Mouse (Mus musculus): Measurements from ENCODE around the gene Sorbs2. TPM values are rescaled to one million over a fixed set of nuclear protein-coding genes. Genes with fewer than 3 reads are reported as not detected.

The Sorbs2 gene
- polyA plus RNA-seq, 1 experiment from 2014 or later, result 72.8 TPM

- WGBS, result 62% methylated on average over 12 of the region's 12 CpGs
- DNase-seq (ENCODE audit: low spot score) (peak; percentile 68), ATAC-seq (peak; percentile 54)
- no peak overlapping the region for H3K4me2 ChIP-seq (ENCODE audit: low read length)
- no peaks in the 10 kb centered on the region for H3K27me3 ChIP-seq (replicated peaks; ENCODE audit: control insufficient read depth, insufficient read depth, low read length)
- H3K36me3 ChIP-seq (ENCODE audit: control insufficient read depth, insufficient read depth, low read length), result peaks cover 6% of the 10 kb centered on the region; the same call in 1 of the 2 replicates
- H3K4me3 ChIP-seq (ENCODE audit: low read depth, low read length), result no peak overlapping the region
- no peak overlapping the region for H3K9ac ChIP-seq (ENCODE audit: low read length)
- peak overlapping the region; percentile 35; the same call in 1 of the 2 replicates for H3K27ac ChIP-seq (ENCODE audit: low read depth, low read length)
- H3K4me1 ChIP-seq (ENCODE audit: control insufficient read depth, insufficient read depth, low read length), result no peaks in the 10 kb centered on the region
- H3K9me3 ChIP-seq (replicated peaks; ENCODE audit: control insufficient read depth, low read length), result no peaks in the 10 kb centered on the region
Observed at GRCm38 (mm10) chr8:45751512-45752502, 244.2 kb downstream of the Sorbs2 start.

- DNase-seq (ENCODE audit: low spot score), result peak; percentile 75
- Histone ChIP-seq H3K9me3 (replicated peaks; ENCODE audit: control insufficient read depth, low read length) (no peaks in the 10 kb centered on the region), H3K4me1 (ENCODE audit: control insufficient read depth, insufficient read depth, low read length) (no peaks in the 10 kb centered on the region)
Observed at GRCm38 (mm10) chr8:45755482-45755881, 247.9 kb downstream of the Sorbs2 start.

DNA sequence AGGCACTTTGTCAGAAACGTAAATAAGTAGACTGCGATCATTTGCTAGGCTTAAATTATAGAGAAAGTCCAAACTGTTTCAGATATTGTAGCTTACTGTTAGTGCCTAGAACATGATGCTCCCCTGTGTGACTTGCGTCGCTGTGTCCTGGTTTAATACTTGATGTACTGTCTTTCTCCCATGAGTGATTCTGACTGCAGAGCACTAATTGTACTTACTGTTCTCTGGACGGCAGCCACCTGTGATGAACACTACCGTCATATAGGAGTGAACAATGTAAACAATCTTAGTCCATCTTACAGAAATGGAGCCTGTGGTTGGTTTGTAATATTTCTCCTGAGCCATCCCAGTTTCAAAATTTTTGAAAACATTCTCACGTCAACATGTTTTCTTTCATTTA, 248.4 kb downstream of the Sorbs2 start:
- Histone ChIP-seq H3K9ac (ENCODE audit: low read length) (no peak overlapping the region), H3K36me3 (ENCODE audit: control insufficient read depth, insufficient read depth, low read length) (peaks cover 20% of the 10 kb centered on the region), H3K4me2 (ENCODE audit: low read length) (no peak overlapping the region), H3K27ac (ENCODE audit: low read depth, low read length) (peak overlapping the region; percentile 60; the same call in 1 of the 2 replicates), H3K4me3 (ENCODE audit: low read depth, low read length) (no peak overlapping the region), H3K4me1 (ENCODE audit: control insufficient read depth, insufficient read depth, low read length) (no peaks in the 10 kb centered on the region), H3K27me3 (replicated peaks; ENCODE audit: control insufficient read depth, insufficient read depth, low read length) (no peaks in the 10 kb centered on the region), H3K9me3 (replicated peaks; ENCODE audit: control insufficient read depth, low read length) (no peaks in the 10 kb centered on the region)
- no peak for DNase-seq (ENCODE audit: low spot score)
- WGBS, result 76% methylated on average over 7 of the region's 7 CpGs
- ATAC-seq, result 0 out of 2 replicates have a peak, but pooled peaks have one; percentile 13

More at GRCm38 (mm10) chr8:45755482-45755881, 247.9 kb downstream of the Sorbs2 start:
- WGBS, result 65% methylated on average over 9 of the region's 9 CpGs
- H3K4me3 ChIP-seq (ENCODE audit: low read depth, low read length), result no peak overlapping the region
- H3K36me3 ChIP-seq (ENCODE audit: control insufficient read depth, insufficient read depth, low read length), result peaks cover 17% of the 10 kb centered on the region
- no peak overlapping the region for H3K9ac ChIP-seq (ENCODE audit: low read length)
- no peak overlapping the region for H3K4me2 ChIP-seq (ENCODE audit: low read length)
- peak overlapping the region; percentile 60 for H3K27ac ChIP-seq (ENCODE audit: low read depth, low read length)
- peak; percentile 79 for ATAC-seq
- no peaks in the 10 kb centered on the region for H3K27me3 ChIP-seq (replicated peaks; ENCODE audit: control insufficient read depth, insufficient read depth, low read length)

DNA sequence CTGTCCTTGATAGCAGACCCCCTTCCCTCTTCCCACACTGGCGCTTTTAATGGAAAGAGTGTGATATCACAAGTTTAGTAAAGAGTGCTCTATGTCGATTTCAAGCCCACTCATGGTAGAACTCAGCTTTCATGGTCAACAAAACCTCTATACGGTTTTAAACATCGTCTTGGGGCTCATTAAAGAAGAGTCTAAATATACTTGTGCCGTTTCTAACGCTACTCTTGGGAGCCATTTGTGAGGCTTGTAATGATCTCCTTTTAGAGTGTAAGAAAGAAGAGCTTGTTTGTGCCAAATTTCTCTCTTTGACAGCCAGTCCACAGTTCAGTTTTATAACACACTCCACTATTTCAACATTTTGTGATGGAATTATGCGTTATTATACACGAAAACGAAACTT, 253.0 kb downstream of the Sorbs2 start:
- DNase-seq (ENCODE audit: low spot score), result no peak
- no peak for ATAC-seq
- H3K4me2 ChIP-seq (ENCODE audit: low read length), result no peak overlapping the region
- H3K4me3 ChIP-seq (ENCODE audit: low read depth, low read length), result no peak overlapping the region
- no peaks in the 10 kb centered on the region for H3K9me3 ChIP-seq (replicated peaks; ENCODE audit: control insufficient read depth, low read length)
- 90% methylated on average over 9 of the region's 9 CpGs for WGBS
- no peak overlapping the region for H3K9ac ChIP-seq (ENCODE audit: low read length)
- peaks cover 4% of the 10 kb centered on the region for H3K4me1 ChIP-seq (ENCODE audit: control insufficient read depth, insufficient read depth, low read length)
- H3K36me3 ChIP-seq (ENCODE audit: control insufficient read depth, insufficient read depth, low read length), result peaks cover 32% of the 10 kb centered on the region
- no peak overlapping the region for H3K27ac ChIP-seq (ENCODE audit: low read depth, low read length)
- no peaks in the 10 kb centered on the region for H3K27me3 ChIP-seq (replicated peaks; ENCODE audit: control insufficient read depth, insufficient read depth, low read length)

DNA sequence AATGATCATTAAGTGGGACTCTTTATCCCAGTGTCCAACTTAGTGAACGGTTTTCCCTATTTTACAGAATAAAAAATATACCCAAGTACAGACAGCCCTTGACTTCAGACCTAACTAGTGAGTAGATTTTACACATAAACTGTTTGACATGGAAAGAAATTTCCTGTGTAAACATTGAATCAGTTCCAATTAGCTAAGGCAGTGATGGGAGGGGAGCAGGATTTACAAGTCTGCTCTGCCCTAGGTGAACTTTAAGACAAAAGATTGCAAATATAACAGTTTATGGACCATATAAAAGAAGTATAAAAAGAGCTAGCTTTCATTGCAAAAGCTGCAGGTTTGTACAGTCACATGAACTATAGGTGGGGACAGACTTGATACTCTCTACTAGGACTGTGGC, 253.5 kb downstream of the Sorbs2 start:
- H3K4me3 ChIP-seq (ENCODE audit: low read depth, low read length), result no peak overlapping the region
- no peak overlapping the region for H3K9ac ChIP-seq (ENCODE audit: low read length)
- DNase-seq (ENCODE audit: low spot score) (no peak), ATAC-seq (no peak)
- H3K4me2 ChIP-seq (ENCODE audit: low read length), result no peak overlapping the region
- no peaks in the 10 kb centered on the region for H3K27me3 ChIP-seq (replicated peaks; ENCODE audit: control insufficient read depth, insufficient read depth, low read length)
- peaks cover 32% of the 10 kb centered on the region for H3K36me3 ChIP-seq (ENCODE audit: control insufficient read depth, insufficient read depth, low read length)
- H3K9me3 ChIP-seq (replicated peaks; ENCODE audit: control insufficient read depth, low read length), result no peaks in the 10 kb centered on the region
- no peak overlapping the region for H3K27ac ChIP-seq (ENCODE audit: low read depth, low read length)
- H3K4me1 ChIP-seq (ENCODE audit: control insufficient read depth, insufficient read depth, low read length), result peaks cover 4% of the 10 kb centered on the region
- WGBS, result 93% methylated on average over 1 of the region's 1 CpGs

- Histone ChIP-seq H3K27ac (ENCODE audit: low read depth, low read length) (0 out of 2 replicates have a peak overlapping the region, but pooled peaks have one; percentile 29), H3K27me3 (replicated peaks; ENCODE audit: control insufficient read depth, insufficient read depth, low read length) (no peaks in the 10 kb centered on the region), H3K9ac (ENCODE audit: low read length) (no peak overlapping the region), H3K9me3 (replicated peaks; ENCODE audit: control insufficient read depth, low read length) (no peaks in the 10 kb centered on the region), H3K4me3 (ENCODE audit: low read depth, low read length) (no peak overlapping the region), H3K4me1 (ENCODE audit: control insufficient read depth, insufficient read depth, low read length) (peaks cover 4% of the 10 kb centered on the region), H3K4me2 (ENCODE audit: low read length) (no peak overlapping the region), H3K36me3 (ENCODE audit: control insufficient read depth, insufficient read depth, low read length) (peaks cover 32% of the 10 kb centered on the region)
- DNase-seq (ENCODE audit: low spot score) (peak; percentile 52), ATAC-seq (no peak)
- WGBS, result 78% methylated on average over 15 of the region's 15 CpGs
Observed at GRCm38 (mm10) chr8:45762982-45763689, 255.5 kb downstream of the Sorbs2 start.

DNA sequence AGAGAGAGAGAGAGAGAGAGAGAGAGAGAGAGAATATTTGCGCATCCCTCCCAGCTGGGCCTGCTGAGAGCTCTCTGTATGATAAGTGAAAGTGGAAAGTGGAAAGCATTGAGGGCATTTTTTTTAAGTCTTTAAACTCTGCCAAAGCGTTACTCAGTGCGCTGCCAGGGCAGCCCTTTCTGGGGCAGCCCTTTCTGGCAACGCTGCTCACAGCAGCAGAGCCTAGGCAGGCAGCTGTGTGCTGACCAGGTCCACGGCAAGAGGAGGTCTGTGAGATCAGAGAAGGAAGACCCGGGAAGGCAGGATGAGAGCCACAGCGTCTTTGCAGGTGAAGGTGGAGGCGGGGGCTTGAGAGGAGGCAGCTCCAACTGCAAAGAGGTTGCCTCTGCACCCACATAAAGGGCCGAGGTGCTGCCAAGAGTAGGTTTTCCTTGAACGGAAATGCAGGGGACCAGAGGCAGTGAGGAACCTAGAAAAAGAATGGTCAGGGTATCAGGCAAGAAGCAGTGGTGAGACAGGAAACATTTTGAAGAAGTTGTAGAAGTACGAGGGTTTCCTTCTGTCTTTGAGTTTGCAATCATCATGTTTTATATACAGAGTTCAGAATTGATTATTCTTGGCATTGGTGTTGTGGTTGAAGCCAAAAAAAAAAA, 256.2 kb downstream of the Sorbs2 start:
- peak overlapping the region; percentile 29; the same call in 1 of the 2 replicates for H3K27ac ChIP-seq (ENCODE audit: low read depth, low read length)
- H3K4me1 ChIP-seq (ENCODE audit: control insufficient read depth, insufficient read depth, low read length), result peaks cover 4% of the 10 kb centered on the region
- ATAC-seq (0 out of 2 replicates have a peak, but pooled peaks have one; percentile 15), DNase-seq (ENCODE audit: low spot score) (no peak)
- 0 out of 2 replicates have a peak overlapping the region, but pooled peaks have one; percentile 25 for H3K9ac ChIP-seq (ENCODE audit: low read length)
- 65% methylated on average over 11 of the region's 11 CpGs for WGBS
- H3K9me3 ChIP-seq (replicated peaks; ENCODE audit: control insufficient read depth, low read length), result no peaks in the 10 kb centered on the region
- peaks cover 33% of the 10 kb centered on the region for H3K36me3 ChIP-seq (ENCODE audit: control insufficient read depth, insufficient read depth, low read length)
- no peak overlapping the region for H3K4me3 ChIP-seq (ENCODE audit: low read depth, low read length)
- H3K27me3 ChIP-seq (replicated peaks; ENCODE audit: control insufficient read depth, insufficient read depth, low read length), result no peaks in the 10 kb centered on the region
- no peak overlapping the region for H3K4me2 ChIP-seq (ENCODE audit: low read length)

DNA sequence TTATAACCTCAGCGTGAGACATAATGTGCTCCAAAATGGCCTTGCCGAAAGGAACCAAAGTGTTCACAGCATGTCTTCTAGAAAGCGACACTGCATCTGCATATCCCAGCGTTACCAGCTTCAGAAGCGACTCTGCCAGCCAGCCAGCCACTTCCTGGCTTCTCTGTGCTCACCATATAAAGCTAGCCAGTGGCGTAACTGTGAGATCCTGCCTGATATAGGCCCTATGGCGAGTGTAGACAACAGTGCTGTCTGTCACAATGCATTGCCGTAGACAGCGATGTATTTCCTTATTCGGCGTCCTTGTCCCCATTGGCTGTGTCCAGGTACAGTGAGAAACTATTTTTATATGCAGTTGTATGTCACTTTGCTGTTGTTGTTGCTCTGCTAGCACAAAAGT, 258.6 kb downstream of the Sorbs2 start:
- H3K4me3 ChIP-seq (ENCODE audit: low read depth, low read length), result no peak overlapping the region
- no peak overlapping the region for H3K4me2 ChIP-seq (ENCODE audit: low read length)
- ATAC-seq (no peak), DNase-seq (ENCODE audit: low spot score) (no peak)
- no peaks in the 10 kb centered on the region for H3K9me3 ChIP-seq (replicated peaks; ENCODE audit: control insufficient read depth, low read length)
- peaks cover 21% of the 10 kb centered on the region; the same call in 1 of the 2 replicates for H3K36me3 ChIP-seq (ENCODE audit: control insufficient read depth, insufficient read depth, low read length)
- no peaks in the 10 kb centered on the region for H3K27me3 ChIP-seq (replicated peaks; ENCODE audit: control insufficient read depth, insufficient read depth, low read length)
- H3K27ac ChIP-seq (ENCODE audit: low read depth, low read length), result no peak overlapping the region
- H3K4me1 ChIP-seq (ENCODE audit: control insufficient read depth, insufficient read depth, low read length), result peaks cover 4% of the 10 kb centered on the region
- 86% methylated on average over 11 of the region's 11 CpGs for WGBS
- H3K9ac ChIP-seq (ENCODE audit: low read length), result no peak overlapping the region
